Mouse (Mus musculus) thymus, postnatal 25 days (tissue): Measurements from ENCODE around the gene Iqsec1.

Experiments used
- DNase-seq: peaks from one replicate; pipeline ENCODE4 v3.0.0; 2022

Iqsec1 gene

DNA sequence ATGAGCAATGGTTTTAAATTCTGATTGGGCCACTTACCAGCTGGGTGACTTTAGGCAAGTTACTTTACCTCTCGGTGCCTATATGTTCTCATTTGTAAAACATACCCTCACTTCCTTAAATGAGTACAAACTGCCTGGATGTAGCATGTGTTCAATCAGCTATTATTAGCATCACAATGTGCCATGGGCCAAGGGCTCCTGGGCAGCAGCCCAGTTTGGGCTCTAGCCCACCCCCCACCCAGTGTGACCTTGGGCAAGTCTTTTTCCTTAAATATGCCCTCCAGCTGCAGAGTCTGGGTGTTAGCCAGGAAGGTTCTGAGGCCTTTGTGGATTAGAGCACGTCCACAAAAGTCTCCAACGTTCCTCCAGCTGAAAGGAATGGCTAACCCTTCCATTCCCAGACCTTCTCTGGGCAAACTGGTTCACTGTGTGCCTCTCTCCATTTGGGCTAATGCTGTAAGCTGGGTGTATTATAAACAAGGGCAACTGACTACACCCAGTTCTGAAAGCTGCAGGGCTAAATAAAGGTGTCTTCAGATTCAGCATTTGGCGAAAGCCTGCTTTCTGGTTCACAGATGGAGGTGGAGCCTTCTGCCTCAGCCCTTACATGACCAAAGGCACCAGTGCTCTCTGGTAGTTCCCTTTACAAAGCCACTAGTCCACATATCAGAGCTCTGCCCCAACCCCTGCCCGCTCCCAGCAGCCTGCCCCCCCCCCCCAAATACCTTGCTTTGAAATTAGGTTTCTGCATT lies 101.3 kb downstream of the Iqsec1 start:
- DNase-seq, result no peak

DNA sequence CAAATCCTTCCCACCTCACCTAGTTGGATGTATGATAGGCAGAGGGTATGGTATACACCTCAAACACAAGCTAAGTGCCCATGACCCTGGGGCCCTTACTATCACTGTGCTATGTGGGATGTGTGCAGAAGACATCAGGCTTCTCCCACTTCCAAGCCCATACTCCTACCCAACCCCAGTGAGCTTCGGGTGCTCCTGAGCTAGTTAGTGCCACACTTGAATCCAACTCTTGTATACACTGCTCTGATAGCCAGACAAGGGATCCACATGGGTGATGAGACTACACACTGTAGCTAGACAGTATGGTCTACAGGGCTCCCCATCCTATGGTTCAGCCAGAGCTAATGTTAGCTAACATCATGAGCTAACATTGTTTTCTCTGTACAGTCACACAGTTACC lies 102.9 kb downstream of the Iqsec1 start:
- no peak for DNase-seq

DNA sequence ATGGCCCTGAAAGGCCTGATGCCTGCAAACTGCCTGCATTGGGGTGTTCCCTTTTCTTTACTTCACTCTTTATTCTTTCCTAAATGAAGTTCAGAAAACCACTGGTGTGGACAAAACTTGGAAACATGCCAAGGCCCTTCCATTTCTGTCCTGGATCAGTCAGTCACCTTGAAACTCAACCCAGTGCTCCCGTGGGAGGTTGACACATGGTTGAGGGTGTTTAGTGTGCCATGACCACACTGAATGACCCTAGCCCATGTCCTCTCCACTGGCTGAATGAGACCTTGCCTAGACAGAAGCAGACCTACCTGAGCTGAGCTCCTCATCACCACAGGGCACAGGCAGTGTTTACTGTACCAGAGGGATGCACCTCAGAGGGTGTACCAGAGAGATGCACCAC lies 103.9 kb downstream of the Iqsec1 start:
- no peak for DNase-seq

DNA sequence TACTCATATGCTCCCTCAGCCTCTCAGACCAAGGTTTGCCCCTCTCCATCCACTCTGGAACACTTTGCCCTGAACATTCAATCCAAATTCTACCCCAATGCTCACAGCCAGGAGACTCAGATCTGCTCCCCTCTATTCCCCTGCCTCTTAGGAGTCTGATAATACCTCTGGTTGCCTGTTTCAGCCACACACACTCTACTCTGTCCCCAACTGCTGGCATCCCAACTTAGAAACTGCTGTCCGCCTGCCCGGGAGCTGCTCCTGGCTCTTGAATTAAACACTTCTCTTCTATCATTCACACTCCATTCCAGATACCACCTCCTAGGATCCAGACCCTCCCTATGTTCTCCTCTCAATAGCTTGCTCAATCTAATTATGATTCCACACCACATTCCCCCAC lies 107.5 kb downstream of the Iqsec1 start:
- no peak for DNase-seq

DNA sequence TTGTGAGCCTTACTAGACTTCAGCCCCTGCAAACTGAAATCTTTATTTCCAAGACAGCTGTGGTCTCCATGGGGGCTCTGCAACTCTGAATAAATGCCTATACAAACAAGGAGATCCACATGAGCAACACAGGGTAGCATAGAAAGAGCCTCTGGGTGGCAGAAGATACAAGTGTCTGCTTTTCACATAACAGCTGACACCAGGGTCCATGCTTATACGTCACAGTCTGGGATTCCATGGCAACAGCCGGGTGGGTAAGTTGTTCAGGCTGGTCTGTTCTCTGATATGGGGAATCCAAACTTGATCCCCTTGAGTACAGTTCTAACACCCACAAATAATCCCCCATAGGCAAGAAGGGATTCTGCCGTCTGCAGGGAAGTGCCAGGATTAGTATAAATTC lies 108.1 kb downstream of the Iqsec1 start:
- DNase-seq, result no peak

DNA sequence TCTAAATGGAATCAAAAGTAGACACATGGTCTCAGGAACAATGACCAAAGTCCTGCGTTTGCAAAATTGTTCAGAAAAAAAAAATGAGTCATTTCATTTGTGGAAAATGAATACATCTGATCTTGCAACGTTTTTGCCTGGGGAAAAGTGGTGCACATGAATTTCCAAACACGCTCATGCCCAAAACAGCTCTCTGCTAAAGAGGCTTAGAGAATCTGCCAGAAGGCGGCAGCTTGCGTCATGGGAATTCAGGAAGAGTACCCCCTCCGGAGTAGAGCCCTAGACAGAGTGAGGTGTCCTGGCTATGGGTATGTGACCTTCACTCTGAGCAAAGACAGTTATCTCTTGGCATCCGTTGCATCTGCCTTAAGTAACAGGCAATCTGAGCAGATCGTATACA lies 116.9 kb downstream of the Iqsec1 start:
- no peak for DNase-seq

DNA sequence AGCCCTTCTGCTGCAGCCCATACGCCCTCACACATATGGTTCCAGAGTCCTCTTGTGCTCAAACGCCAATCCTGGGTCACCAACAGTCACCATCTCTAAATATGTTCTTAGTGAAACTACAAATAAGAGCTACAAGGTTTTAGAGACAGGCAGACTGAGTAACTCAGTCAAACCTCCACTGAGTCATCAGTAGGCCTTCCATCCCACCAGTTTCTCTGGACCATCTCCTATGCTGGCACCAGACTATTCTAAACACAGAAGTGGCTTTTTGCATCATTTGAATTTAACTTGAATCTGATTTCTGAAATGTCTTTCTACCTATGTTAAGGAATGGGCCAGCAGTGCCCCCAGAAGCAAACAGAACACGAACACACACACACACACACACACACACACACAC lies 120.5 kb downstream of the Iqsec1 start:
- DNase-seq, result no peak

DNA sequence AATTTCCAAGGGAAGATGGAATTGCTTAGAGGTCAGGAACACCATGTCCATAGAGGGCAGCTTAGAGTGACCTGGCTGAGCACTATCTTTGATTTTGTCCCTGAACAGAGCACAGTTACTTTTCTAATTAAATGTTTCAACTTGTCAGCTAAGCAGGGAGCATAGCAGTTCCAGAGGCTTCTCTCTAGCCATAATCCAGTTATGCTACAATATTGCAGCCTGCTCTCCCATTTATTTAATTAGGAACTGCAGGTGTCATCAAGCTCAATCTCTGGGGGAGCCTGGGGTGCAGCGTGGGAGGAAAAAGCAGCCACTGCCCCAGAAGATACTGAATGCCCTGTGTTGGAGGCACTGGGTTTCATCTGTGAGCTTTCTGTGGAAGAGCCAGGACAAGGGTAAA lies 127.1 kb downstream of the Iqsec1 start:
- DNase-seq, result no peak

DNA sequence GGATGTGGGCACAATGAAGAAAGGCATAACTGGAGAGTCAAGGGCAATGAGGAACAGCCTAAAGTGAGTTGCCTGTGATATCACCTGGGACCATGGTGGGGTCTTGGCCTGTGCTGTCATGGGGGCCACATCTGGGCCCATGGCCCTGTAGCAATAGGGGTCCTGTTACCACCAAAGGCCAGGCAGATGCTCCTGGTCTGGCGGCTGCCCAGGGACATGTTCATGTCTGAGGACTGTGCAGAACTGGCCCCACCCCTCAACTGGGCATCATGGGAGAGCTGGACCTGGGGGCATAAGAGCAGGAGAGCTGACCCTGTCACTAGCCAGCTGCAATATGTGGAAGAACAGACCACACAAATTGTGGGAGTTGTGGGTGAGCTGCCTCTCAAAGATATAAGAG lies 130.6 kb downstream of the Iqsec1 start:
- no peak for DNase-seq

DNA sequence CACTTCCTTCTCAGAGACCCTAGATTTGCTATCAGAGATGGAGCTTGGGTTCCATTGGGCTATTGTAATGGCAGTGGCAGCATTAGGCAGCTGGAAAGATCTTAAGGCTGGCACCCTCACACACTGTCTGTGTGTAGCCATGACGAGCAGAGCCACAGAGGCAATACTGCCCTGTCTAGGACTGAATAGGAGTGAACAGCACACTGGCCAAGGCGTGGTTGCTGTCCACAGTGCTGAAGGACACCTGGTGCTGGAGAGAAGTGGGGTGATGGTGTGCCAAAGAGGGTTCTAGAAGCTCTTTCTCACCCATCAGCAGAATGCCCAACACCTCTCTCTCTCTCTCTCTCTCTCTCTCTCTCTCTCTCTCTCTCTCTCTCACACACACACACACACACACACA lies 136.1 kb downstream of the Iqsec1 start:
- no peak for DNase-seq

DNA sequence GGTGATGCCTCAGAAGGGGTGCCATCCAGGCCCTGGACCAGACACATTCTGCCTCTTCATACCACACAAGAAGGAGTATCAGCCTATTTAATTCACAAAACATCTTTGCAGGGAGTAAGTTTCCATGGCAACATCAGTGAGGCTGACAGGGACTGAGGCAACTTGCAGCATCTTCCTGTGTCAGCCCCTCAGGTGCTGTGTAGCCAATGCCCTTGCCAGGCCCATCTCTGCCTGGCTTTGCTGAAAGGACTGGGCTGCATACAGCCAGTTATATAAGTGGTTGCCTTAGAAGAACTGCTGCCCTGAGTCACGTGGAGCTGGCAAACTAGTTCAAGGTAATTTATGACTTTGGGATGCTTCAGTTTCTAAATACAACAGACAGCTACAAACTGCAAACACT lies 140.4 kb downstream of the Iqsec1 start:
- DNase-seq, result no peak

DNA sequence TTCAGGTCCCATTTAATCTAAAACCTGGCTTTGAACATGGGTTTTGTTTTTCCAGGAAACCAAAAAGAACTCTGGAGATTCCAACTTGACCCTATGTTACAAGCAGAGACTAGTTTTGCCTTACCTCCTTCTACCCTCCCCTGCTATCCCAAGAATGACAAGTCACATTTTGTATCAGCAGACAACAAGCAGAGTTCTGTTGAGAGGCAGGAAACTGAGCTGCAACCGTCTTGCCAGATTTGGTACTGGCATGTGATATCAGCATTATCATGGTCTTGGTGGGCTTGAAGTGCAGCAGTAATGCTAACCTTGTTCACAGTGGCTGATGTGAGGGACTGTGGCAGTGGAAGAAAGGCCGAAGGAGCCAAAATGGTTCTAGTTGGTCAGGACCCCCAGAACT lies 141.0 kb downstream of the Iqsec1 start:
- DNase-seq, result no peak

DNA sequence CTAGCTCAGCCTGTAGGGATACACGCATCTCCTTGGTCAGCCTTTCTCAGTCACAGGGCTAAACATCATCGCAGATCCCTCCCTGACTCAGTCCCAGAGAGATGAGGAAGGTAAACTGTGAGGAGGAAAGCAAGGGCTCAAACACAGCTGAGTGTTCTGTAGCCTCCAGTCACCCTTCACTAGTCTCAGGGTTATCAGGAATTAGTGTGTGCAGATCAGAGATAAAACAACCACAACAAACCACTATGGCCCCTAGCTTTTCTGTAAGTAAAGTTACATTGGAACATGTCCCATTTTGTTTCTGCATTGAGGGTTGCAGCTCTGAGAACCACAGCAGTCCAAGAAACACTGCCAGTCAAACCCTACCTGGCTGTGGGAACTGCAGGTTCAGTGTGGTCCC lies 148.5 kb downstream of the Iqsec1 start:
- DNase-seq, result no peak

DNA sequence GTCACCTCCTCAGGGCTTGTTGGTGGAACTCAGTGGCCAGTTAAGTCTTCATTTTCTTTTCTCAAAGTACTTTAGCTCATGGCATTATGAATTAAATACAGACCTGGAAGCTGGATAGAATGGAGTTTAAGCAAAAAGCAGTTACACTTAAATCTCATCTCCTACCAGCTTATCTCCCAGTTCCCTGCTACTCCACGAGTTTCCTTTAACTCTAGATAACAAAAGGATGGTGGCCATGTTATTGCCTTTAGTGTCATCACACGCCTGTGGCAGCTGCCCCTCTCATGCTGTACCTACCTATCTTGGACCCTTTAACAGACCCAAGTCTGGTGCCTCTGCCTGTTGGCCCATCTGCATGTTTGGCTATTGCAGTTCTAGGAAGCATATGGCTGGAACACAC lies 151.7 kb downstream of the Iqsec1 start:
- DNase-seq, result no peak

DNA sequence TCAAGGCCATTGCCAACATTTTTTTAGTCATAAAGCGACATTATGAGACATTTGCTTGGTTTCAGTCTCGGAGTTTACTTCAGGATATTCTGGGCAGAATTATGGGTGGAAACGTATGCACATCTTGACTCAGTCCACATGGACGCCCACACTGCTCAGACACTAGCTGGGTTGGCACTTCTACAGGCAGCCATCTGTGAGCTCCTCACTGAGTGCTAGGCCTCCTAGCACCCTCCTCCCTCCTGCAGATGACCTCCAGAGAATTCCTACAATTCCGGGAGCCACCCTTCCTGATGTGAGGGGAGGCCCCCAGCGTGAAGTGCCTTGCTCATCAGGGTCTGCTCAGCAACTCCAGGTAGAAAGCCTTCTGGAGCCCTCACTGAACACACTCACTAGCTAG lies 158.9 kb downstream of the Iqsec1 start:
- DNase-seq, result no peak

DNA sequence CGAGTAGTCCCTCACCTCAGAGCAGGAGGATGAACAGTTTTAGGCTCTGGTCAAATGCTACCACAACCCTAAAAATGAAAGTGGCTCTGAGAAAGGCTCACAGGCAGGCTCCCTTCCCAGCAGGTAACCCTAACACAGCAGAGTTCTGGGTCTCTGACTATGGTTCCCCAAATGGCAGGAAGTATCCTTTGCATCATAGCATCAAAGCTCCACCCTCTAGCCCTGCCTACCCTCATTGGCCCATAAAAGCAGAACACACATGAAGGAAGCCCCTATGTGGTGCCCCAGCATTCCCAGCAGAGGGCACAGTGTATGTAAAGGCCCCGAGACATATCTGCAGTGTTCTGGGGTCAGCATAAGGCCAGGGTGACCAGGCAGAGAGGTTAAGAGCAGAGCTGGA lies 163.4 kb downstream of the Iqsec1 start:
- peak; percentile 30 for DNase-seq

DNA sequence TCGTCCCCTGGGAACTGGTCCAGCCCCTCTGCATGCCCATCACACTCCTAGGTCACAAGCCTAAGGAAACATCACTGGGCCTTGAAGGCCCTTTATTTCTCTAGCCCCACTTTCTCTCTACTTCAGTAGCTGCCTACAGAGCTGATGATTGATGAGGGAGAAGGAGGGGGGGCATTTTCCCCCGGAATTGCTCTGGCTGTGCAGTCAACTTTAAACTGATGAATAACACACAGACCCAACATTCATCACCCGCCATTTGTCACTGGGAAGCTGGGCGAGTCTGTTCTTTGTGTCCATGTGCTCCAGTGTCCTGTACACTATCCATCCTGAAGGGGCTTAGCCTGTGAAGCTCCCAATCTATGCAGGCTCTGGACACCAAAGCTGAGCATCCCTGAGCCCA lies 165.2 kb downstream of the Iqsec1 start:
- no peak for DNase-seq

DNA sequence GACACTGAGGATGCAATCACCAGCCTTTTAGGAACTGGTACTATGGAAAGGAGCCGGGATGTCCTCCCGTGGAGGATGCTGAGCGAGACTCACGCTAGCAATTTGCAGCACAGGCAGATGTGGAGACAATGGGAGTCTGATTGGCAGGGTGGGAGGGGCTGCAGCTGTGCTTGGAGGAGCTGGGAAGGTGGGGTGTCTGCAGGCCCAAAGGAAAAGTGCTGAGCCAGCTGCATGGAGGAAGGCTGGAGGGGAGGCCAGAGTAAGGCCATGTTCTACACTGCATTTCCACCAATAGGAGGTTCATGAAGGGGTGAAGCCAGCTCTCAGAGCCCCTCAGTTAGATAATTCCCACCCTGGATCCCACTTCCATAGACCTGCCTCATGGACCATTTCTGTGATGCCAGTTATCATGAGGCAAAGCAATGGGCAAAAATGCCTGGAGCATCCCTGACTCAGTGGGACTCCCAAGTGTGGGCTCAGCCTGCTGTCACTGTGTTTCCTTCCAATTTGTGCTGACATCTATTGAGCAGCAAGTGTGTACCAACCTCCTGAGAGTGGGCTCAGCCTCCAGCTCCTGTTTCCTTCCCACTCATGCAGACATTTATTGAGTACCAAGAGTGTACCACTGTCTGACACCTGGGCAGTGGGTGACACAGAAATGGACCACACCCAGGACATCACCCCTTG lies 166.4 kb downstream of the Iqsec1 start:
- no peak for DNase-seq

DNA sequence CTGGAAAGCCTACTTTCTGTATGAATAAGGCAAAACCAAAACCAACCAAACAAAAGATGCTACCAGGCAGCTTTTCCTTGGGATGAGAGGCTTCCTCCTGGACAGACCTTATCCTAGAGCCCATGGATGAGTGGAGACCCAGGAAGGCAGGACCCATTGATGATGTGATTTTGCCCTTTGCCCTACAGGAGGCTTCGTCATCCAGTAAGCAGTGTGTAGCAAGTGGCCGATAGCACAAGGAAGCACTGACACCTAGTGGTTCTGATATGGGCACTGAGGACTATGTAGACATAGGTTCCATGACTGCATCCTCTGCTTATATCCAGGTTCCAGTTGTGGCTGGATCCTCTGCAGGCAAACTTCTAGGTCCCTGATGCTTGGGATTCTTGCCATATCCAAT lies 168.6 kb downstream of the Iqsec1 start:
- DNase-seq, result peak; percentile 24

DNA sequence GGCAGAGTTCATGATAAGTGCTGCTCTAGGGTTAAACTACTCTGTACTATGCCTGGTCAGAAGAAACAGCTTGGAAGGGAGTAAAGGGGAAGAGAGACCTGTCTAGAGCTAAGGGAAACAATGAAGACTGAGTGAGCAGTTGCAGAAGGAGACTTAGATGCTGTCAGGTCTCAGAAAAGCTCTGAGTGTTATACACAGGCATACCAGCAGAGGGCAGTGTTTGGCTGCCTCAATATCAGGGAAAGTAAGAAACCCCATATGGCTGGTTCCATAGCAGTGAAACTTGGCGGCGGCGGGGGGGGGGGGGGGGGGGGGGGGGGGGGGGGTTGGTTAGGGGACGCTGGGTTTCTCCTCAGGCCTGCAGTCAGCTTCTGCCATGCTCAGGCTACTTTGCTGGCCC lies 169.5 kb downstream of the Iqsec1 start:
- DNase-seq, result peak; percentile 74

DNA sequence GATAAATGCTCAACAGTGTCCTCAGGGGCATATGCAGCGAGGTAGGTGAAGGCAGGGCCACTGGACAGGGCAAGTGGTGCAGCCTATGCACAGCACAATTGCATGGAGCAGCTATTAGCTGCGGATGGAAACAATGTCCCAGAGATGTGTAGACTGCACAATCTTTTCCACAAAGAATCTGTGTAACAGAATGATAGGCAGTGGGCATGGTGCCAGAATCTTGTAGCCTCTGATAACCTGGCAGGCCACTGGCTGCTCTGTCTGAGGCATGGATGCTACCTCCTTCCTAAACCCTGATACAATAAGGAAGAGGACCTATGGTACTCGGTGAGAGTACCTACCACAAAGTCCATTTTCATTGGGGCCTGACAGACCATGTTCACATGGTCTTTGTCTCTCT lies 171.9 kb downstream of the Iqsec1 start:
- no peak for DNase-seq

DNA sequence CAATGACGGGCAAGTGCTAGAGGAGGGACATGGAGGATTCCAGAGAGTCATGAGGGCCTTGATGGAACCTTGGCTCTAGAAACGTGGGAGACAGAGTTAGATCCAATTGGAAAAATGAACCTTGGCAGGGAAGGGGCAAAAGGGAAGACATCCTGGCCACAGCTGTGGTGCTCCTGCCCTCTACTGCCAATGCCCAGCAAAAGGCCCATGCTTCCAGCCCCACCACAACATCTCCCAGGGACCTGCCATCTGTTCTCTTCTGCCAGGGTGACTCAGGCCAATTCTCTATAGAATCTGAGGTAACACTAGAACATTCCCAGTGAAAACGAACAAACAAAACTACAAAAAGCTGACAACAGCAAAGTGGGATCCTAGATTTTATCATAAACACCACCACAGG lies 173.1 kb downstream of the Iqsec1 start:
- DNase-seq, result no peak

DNA sequence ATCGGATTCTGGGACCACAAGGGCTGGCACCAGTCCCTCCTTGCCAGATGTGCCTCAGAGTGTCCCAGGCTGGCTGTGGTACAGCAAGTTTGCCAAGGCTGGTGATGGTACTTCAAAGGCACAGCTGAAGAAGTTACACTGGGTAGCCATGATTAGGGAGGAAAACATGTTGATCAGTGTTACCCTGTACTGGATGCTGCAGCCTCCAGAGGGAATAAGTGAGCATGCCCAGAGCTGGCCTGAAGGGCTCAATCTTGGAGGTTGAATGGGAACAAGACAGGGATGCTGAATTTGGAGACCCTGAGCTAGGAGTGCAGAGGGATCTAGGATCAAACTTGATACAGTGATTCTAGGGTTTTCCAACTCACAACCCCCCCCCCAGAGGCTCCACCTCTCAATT lies 175.0 kb downstream of the Iqsec1 start:
- DNase-seq, result no peak

DNA sequence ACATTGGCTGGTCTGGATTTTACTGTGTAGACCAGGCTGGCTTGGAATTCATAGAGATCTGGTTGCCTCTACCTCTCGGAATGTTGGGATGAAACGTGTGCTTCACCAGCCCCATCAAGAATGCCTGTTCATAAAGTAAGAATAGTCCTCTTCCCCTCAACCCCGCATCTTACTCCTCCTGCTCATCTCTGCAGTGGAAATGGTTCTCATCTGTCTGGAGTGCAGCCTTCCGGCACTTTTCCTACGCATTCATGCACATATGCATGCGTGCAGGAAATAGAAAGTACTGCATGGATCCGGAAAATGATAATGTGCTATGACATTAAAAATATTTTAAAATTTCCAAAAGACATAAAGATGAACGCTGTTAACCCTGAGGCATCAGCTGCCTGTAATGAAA lies 175.9 kb downstream of the Iqsec1 start:
- DNase-seq, result no peak

DNA sequence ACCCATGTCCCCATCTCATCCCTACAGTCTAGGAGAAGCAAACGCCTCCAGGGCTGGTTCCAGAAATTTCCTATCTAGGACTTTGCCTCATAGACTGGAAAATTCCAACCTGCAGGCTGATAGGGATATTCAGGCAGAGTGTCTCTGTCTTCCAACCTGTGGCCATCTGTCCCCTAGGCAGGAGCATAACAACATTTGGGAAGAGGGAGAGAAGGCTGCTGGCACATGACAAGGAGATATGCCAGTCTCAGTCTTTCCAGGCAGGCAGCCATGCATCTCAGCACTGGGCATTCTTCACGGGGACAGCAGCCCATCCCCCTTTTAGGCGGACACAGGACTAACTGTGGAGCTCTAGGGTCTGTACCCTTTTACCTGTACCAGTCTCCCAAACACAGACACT lies 176.4 kb downstream of the Iqsec1 start:
- DNase-seq, result no peak
